Mouse (Mus musculus): ENCODE data around the gene Cenpi. TPM values are rescaled to one million over a fixed set of nuclear protein-coding genes. Genes with fewer than 3 reads are reported as not detected.
A peak's percentile ranks its signal among the peaks of the same experiment; 100 is the strongest.

Gene Cenpi
- polyA plus RNA-seq, 1 experiment from 2014 or later, result 21.9 TPM

DNA sequence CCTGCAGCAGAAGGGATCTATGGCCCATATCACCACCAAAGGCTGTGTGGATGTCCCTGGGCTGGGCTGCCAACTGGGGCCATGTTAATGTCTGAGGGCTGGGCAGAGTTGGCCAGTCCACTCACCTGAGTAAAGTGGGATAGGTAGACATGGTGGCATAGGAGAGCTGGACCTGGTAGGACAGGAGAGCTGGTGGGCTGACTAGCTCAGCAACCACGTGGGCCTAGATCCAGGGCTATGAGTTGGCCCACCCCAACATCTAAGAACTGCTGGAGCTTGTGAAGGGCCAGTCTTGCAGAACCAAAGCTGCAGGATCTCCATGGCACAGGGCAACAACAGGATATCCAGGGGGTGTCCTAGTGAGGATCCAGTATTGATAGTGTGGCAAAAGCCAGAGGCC is 57.5 kb downstream of the Cenpi start:
- no peaks in the 10 kb centered on the region for H3K4me1 ChIP-seq
- ATAC-seq (ENCODE audit: insufficient number of reproducible peaks, low FRiP score, low TSS enrichment, low read depth), result no peak
- H3K4me3 ChIP-seq (replicated peaks), result no peak overlapping the region
- no peak overlapping the region for H3K4me2 ChIP-seq (replicated peaks)
- H3K27me3 ChIP-seq, result no peaks in the 10 kb centered on the region
- no peak overlapping the region for H3K27ac ChIP-seq (replicated peaks)
- no peaks in the 10 kb centered on the region for H3K36me3 ChIP-seq
- H3K9me3 ChIP-seq (replicated peaks), result no peaks in the 10 kb centered on the region
- WGBS, result 90% methylated on average over 1 of the region's 1 CpGs
- no peak overlapping the region for H3K9ac ChIP-seq

- Histone ChIP-seq H3K4me2 (replicated peaks) (no peak overlapping the region), H3K27ac (replicated peaks) (no peak overlapping the region), H3K4me1 (no peaks in the 10 kb centered on the region), H3K9ac (no peak overlapping the region), H3K9me3 (replicated peaks) (no peaks in the 10 kb centered on the region), H3K27me3 (no peaks in the 10 kb centered on the region), H3K4me3 (replicated peaks) (no peak overlapping the region), H3K36me3 (no peaks in the 10 kb centered on the region)
- no peak for ATAC-seq (ENCODE audit: insufficient number of reproducible peaks, low FRiP score, low TSS enrichment, low read depth)
- WGBS, result 80% methylated on average over 3 of the region's 3 CpGs
These were observed 58.7 kb downstream of the Cenpi start for GRCm38 (mm10) chrX:134366547-134366946.

GRCm38 (mm10) chrX:134371279-134371678 is 63.4 kb downstream of the Cenpi start:
- H3K27me3 ChIP-seq, result peaks cover 4% of the 10 kb centered on the region; the same call in 1 of the 2 replicates
- no peaks in the 10 kb centered on the region for H3K9me3 ChIP-seq (replicated peaks)
- no peaks in the 10 kb centered on the region for H3K36me3 ChIP-seq
- H3K4me1 ChIP-seq, result no peaks in the 10 kb centered on the region
- no peak overlapping the region for H3K4me2 ChIP-seq (replicated peaks)
- H3K27ac ChIP-seq (replicated peaks), result no peak overlapping the region
- WGBS, result 10% methylated on average over 2 of the region's 2 CpGs
- H3K4me3 ChIP-seq (replicated peaks), result no peak overlapping the region
- ATAC-seq (ENCODE audit: insufficient number of reproducible peaks, low FRiP score, low TSS enrichment, low read depth), result no peak
- no peak overlapping the region for H3K9ac ChIP-seq

GRCm38 (mm10) chrX:134374190-134374589 is 66.3 kb downstream of the Cenpi start:
- Histone ChIP-seq H3K27me3 (peaks cover 4% of the 10 kb centered on the region; the same call in 1 of the 2 replicates), H3K9me3 (replicated peaks) (no peaks in the 10 kb centered on the region), H3K4me2 (replicated peaks) (no peak overlapping the region), H3K9ac (no peak overlapping the region), H3K27ac (replicated peaks) (no peak overlapping the region), H3K4me3 (replicated peaks) (no peak overlapping the region), H3K36me3 (no peaks in the 10 kb centered on the region), H3K4me1 (no peaks in the 10 kb centered on the region)
- no peak for ATAC-seq (ENCODE audit: insufficient number of reproducible peaks, low FRiP score, low TSS enrichment, low read depth)
- WGBS, result 71% methylated on average over 1 of the region's 1 CpGs

- no peaks in the 10 kb centered on the region for H3K4me1 ChIP-seq
- no peak for ATAC-seq (ENCODE audit: insufficient number of reproducible peaks, low FRiP score, low TSS enrichment, low read depth)
These were observed 77.0 kb downstream of the Cenpi start for GRCm38 (mm10) chrX:134384896-134385295.

DNA sequence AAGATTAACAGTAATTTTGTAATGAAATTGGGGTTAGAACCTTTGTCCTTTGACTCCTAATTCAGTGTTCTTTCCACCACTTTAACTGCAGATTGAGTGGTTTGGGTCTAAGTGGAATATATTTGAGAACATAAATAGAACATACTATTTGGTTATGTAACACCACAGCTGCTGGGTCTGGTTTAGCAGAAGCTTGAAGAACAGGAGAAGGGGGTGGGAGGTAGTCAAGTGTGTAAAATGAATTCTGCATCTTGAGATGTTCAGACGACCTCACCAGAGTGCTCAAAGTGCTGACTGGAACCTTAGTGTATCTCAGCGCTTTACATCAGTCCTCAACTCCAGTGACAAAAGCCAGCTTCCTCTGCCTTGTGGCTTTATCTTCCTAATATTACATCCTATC is 91.1 kb downstream of the Cenpi start:
- no peaks in the 10 kb centered on the region for H3K4me1 ChIP-seq
- H3K27ac ChIP-seq (replicated peaks), result no peak overlapping the region
- no peak overlapping the region for H3K4me3 ChIP-seq (replicated peaks)
- no peak for ATAC-seq (ENCODE audit: insufficient number of reproducible peaks, low FRiP score, low TSS enrichment, low read depth)
- 52% methylated on average over 2 of the region's 2 CpGs for WGBS
- H3K4me2 ChIP-seq (replicated peaks), result no peak overlapping the region
- no peaks in the 10 kb centered on the region for H3K36me3 ChIP-seq
- H3K9ac ChIP-seq, result no peak overlapping the region
- no peaks in the 10 kb centered on the region for H3K9me3 ChIP-seq (replicated peaks)
- H3K27me3 ChIP-seq, result 0 out of 2 replicates have a peak, but pooled peaks cover 3% of the 10 kb centered on the region

More at GRCm38 (mm10) chrX:134384896-134385295, 77.0 kb downstream of the Cenpi start:
- Histone ChIP-seq H3K27ac (replicated peaks) (no peak overlapping the region), H3K27me3 (no peaks in the 10 kb centered on the region), H3K4me3 (replicated peaks) (no peak overlapping the region), H3K4me2 (replicated peaks) (no peak overlapping the region), H3K36me3 (no peaks in the 10 kb centered on the region), H3K9me3 (replicated peaks) (no peaks in the 10 kb centered on the region), H3K9ac (no peak overlapping the region)
- 77% methylated on average over 6 of the region's 6 CpGs for WGBS

DNA sequence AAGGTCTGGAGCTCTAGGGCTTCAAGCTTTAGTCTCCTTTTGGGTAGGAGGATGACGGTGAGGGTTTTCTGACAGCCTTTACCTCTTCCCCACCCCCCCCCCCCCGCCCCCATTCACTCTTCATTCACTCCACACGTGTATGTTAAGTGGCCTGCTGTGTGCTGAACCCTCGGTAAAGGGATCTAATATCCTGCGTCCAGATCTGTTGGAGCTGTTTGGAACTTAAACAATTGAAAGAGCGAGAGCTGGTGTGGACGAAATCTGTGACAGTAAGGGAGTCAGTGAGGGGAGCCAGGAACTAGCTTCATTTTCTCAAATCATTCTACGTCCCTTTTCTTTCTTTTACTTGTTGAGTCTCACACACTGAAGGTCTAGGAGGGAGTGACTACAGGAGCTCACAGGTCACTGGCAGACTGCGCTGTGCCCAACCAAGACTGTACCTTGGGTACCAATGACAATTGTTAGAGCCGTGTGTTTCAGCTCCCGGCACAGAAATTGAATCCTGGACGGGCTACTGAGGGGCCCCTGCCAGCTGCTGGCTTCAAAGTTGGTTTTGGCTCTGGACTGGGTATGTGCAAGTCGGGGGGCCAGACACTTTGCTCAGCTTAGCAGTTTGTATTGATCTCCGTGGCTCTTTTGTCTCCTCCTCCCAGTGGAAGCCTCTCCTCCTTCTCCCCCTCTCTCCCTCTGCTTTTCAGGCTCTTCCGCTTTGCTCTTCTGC is 96.1 kb downstream of the Cenpi start, which contains the start of gene Drp2:
Gene Drp2, plus strand, starts transcription at position 689 of the 721 bp plus-strand sequence.
- peak; percentile 29; the same call in 1 of the 2 replicates for ATAC-seq (ENCODE audit: insufficient number of reproducible peaks, low FRiP score, low TSS enrichment, low read depth)

DNA sequence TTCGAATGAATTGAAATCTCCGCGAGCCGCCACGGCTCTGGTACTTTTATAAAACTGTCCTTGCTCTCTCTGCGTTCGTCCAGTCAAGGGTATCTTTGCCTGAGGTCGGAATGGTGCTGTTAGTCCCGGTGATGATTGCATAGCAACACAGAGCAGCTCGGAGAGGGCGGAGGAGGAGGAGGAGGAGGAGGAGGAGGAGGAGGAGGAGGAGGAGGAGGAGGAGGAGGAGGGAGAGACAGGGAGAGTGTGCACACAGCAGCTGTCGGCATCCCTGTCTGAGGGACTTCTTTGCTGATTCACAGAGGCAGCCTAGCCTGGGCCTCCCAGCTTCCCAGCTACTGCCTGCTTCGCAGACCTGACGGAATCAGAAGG is 96.7 kb downstream of the Cenpi start:
- Histone ChIP-seq H3K4me2 (replicated peaks) (peak overlapping the region; percentile 47), H3K4me1 (no peaks in the 10 kb centered on the region), H3K9ac (no peak overlapping the region), H3K27me3 (no peaks in the 10 kb centered on the region), H3K4me3 (replicated peaks) (peak overlapping the region; percentile 40), H3K9me3 (replicated peaks) (no peaks in the 10 kb centered on the region), H3K36me3 (no peaks in the 10 kb centered on the region), H3K27ac (replicated peaks) (peak overlapping the region; percentile 44; the same call in 1 of the 2 replicates)
- 29% methylated on average over 9 of the region's 14 CpGs for WGBS
- ATAC-seq (ENCODE audit: insufficient number of reproducible peaks, low FRiP score, low TSS enrichment, low read depth), result 0 out of 2 replicates have a peak, but pooled peaks have one; percentile 24

More for the DNA sequence above, 96.1 kb downstream of the Cenpi start, which contains the start of gene Drp2:
- H3K4me2 ChIP-seq (replicated peaks), result peak within 1 kb of the TSS; percentile 47
- H3K4me3 ChIP-seq (replicated peaks), result peak within 1 kb of the TSS; percentile 40
- no peak within 1 kb of the TSS for H3K9ac ChIP-seq
- H3K9me3 ChIP-seq (replicated peaks), result no peaks in the 10 kb centered on the region
- no peaks in the 10 kb centered on the region for H3K27me3 ChIP-seq
- no peaks in the 10 kb centered on the region for H3K36me3 ChIP-seq
- peak within 1 kb of the TSS; percentile 44; the same call in 1 of the 2 replicates for H3K27ac ChIP-seq (replicated peaks)
- 27% methylated on average over 15 of the region's 15 CpGs for WGBS
- H3K4me1 ChIP-seq, result no peaks in the 10 kb centered on the region

DNA sequence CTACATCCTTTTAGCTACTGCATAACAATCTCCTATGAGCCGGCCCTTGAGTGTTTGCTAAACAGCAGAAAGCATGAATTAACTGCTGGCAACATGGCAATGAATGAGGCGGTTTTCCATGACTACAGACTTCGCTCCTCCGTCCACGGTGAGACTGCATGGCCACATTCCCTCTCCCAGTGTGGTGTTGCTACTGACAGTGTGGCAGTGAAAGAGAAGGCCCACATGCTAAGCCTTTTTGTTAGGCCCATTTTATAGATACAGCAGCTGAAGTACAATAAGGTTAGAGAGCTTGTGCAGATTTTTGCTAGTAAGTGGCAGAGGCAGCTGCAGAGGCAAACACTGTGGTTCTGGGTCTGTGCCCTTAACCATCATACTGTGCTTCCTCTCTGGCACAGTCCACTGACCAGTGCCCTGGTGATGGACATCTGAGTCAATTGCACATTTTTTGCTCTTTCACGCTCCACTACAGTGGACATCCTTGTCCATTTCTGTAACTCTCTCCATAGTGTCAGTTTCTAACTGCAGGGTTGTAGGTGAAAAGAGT is 101.5 kb downstream of the Cenpi start:
- Histone ChIP-seq H3K4me3 (replicated peaks) (no peak overlapping the region), H3K9me3 (replicated peaks) (no peaks in the 10 kb centered on the region), H3K27me3 (no peaks in the 10 kb centered on the region), H3K27ac (replicated peaks) (no peak overlapping the region), H3K9ac (no peak overlapping the region), H3K36me3 (no peaks in the 10 kb centered on the region), H3K4me1 (no peaks in the 10 kb centered on the region), H3K4me2 (replicated peaks) (no peak overlapping the region)
- WGBS, result 92% methylated on average over 6 of the region's 6 CpGs
- no peak for ATAC-seq (ENCODE audit: insufficient number of reproducible peaks, low FRiP score, low TSS enrichment, low read depth)

DNA sequence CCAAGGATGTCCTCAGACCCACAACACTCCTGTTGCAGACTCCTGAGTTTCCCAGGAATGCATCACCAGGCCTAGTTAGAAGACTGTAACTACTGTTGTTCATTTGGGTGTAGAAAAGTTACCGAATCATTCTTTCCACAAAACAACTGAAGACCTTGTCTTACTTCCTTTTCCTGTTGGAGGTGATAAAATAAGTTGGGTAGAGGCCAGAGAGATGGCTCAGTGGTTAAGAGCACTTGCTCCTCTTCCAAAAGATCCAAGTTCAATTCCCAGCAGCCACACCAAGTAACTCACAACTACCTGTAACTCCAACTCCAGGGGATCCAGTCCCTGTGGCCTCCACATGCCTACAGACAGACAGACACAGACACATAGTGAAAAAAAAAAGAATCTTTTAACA is 104.2 kb downstream of the Cenpi start:
- H3K4me2 ChIP-seq (replicated peaks), result no peak overlapping the region
- no peak for ATAC-seq (ENCODE audit: insufficient number of reproducible peaks, low FRiP score, low TSS enrichment, low read depth)
- WGBS, result 83% methylated on average over 1 of the region's 1 CpGs
- no peak overlapping the region for H3K27ac ChIP-seq (replicated peaks)
- H3K4me1 ChIP-seq, result no peaks in the 10 kb centered on the region
- no peaks in the 10 kb centered on the region for H3K27me3 ChIP-seq
- no peak overlapping the region for H3K9ac ChIP-seq
- no peaks in the 10 kb centered on the region for H3K36me3 ChIP-seq
- no peaks in the 10 kb centered on the region for H3K9me3 ChIP-seq (replicated peaks)
- no peak overlapping the region for H3K4me3 ChIP-seq (replicated peaks)
